Mouse (Mus musculus) testis, adult 2 months (tissue): ENCODE data around the gene Clgn.

ENCODE experiments used
- CTCF ChIP-seq: fragments of 200-500 bp; IDR thresholded peaks from 2 replicates; pipeline ENCODE4 v1.5.1; 2012; ENCODE audit warnings: low read depth, mild to moderate bottlenecking, inconsistent platforms, low read length, moderate library complexity; ENCODE audit not compliant: control insufficient read depth, insufficient read depth, insufficient replicate concordance
- POLR2A ChIP-seq: fragments of 200-500 bp; IDR thresholded peaks from 2 replicates; pipeline ENCODE4 v1.6.1; 2012; ENCODE audit warnings: low read depth, mild to moderate bottlenecking, inconsistent platforms, low read length, moderate library complexity; ENCODE audit not compliant: control insufficient read depth

GRCm38 (mm10) chr8:83429071-83429524 is 39.4 kb downstream of the Clgn start:
- TF ChIP-seq POLR2A (no peak), CTCF (no peak)
